Mouse (Mus musculus): ENCODE results near the gene Dhrs3. TPM values are rescaled to one million over a fixed set of nuclear protein-coding genes. Genes with fewer than 3 reads are reported as not detected.
A peak's percentile ranks its signal among the peaks of the same experiment; 100 is the strongest.

Gene Dhrs3
- total and polyA plus RNA-seq, 3 experiments = 7.9 to 37.7 (median 10.5) TPM

DNA sequence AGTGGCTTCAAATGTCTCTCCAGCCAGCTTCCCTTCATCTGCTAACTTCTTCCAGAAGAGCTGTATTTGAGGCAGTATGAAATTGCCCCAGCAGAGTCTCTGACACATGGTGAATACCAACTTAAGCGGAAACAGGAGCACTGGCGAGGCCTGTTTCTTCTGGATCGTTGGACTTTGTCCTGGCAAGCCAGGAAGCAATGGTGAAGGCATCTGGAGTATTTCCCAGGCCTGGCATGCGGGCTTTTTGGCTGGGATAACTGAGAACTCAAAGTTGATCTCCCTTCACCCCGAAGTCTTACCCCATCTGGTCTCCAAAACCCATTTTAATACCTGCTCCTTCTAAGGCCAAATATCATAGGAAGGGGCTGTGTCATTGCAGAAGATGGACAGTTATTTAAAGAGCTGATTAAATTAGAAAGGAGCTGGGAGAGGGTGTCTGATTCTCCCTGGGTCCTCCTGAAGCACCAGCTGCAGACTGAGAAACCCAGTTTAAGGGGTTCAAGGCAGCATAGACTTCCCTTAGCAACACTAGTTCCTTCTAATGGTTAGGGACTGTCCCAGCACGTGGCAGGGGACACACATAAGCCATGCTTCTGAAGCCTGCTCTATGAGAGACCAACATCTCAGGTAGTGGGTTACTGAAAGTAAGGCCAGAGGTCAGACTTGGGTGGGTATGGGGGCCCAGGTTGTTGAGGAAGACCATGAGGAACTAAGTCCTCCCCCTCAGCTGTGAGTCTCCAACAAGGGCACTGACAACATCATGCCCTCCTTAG, 80.5 kb downstream of the Dhrs3 start (continued):
- TF ChIP-seq ZNF384 (IDR thresholded peaks at IDR 0.05; ENCODE audit: low read depth, low read length) (no peak), HCFC1 (IDR thresholded peaks at IDR 0.05; ENCODE audit: low read depth, low read length) (no peak), NRF1 (IDR thresholded peaks at IDR 0.05; ENCODE audit: low read depth, low read length) (0 out of 2 replicates have a peak, but pooled peaks have one; percentile 7), MAZ (IDR thresholded peaks at IDR 0.05; ENCODE audit: low read depth, low read length) (no peak), MYC (IDR thresholded peaks at IDR 0.05; ENCODE audit: low read depth, low read length) (peak; percentile 98)

DNA sequence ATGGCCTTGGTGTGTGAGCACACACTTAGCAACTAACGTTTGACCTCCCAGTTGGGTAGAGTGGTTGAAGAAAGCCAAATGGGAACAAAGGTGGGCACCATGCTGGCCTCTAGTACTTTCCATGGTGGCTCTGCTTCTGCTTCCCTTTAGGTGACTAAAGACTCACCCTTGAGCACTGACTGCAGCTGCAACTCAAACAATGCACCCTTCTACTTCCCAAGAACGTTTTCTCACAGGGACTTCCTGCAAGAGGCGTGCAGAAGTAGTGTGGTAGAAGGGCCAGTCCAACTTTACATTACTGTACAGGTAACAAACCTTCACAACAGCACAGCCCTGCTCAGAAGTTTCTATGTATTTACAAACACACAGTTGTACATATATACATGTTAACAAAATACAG, 81.8 kb downstream of the Dhrs3 start:
- dilution Hi-C loops (cut with MboI; ENCODE audit: extremely low pct_ligation_motif_present, extremely low pct_unique_long_range_greater_than_20kb, low sequenced_read_pairs) = no loop called here
- Histone ChIP-seq H3K9ac (ENCODE audit: insufficient read depth, low read depth) (no peak overlapping the region), H3K27ac (ENCODE audit: insufficient read depth, low read depth) (no peak overlapping the region), H3K9me3 (replicated peaks; ENCODE audit: low read length) (no peaks in the 10 kb centered on the region), H3K4me2 (ENCODE audit: insufficient read depth, low read depth, poor library complexity, severe bottlenecking) (no peak overlapping the region), H3K27me3 (replicated peaks) (no peaks in the 10 kb centered on the region), H3K4me1 (ENCODE audit: control insufficient read depth in 1 of 2, insufficient read depth in 2 of 2) (peaks cover 41 to 83% of the 10 kb centered on the region in 2 experiments), H3K79me2 (replicated peaks; ENCODE audit: control insufficient read depth, extremely low read depth, insufficient read depth, poor library complexity, severe bottlenecking) (no peaks in the 10 kb centered on the region), H3K36me3 (replicated peaks in 1 of 2; ENCODE audit: control insufficient read depth in 1 of 2, insufficient read depth in 1 of 2, low read length in 1 of 2) (peaks cover 0 to 26% of the 10 kb centered on the region in 2 experiments), H3K4me3 (replicated peaks in 1 of 3; ENCODE audit: low read depth in 2 of 3, low read length in 2 of 3, poor library complexity in 1 of 3) (no peak overlapping the region)
- in situ Hi-C loops (cut with MboI; ENCODE audit: low pct_ligation_motif_present, low pct_unique_long_range_greater_than_20kb, low sequenced_read_pairs) = no loop called here
- no peak for DNase-seq (ENCODE audit: extremely low read depth)
- TF ChIP-seq BHLHE40 (IDR thresholded peaks at IDR 0.05; ENCODE audit: low read depth, low read length) (no peak), POLR2AphosphoS2 (IDR thresholded peaks at IDR 0.05; ENCODE audit: low read depth, low read length) (no peak), MEF2A (IDR thresholded peaks at IDR 0.05; ENCODE audit: borderline replicate concordance, low read depth, low read length) (no peak), CHD2 (IDR thresholded peaks at IDR 0.05; ENCODE audit: low read length) (no peak), MAFK (IDR thresholded peaks at IDR 0.05; ENCODE audit: insufficient replicate concordance, low read length) (no peak), JUND (conservative IDR thresholded peaks at IDR 0.05; ENCODE audit: low read depth, low read length) (no peak), UBTF (IDR thresholded peaks at IDR 0.05; ENCODE audit: low read depth, low read length) (no peak), POLR2A (IDR thresholded peaks at IDR 0.05; ENCODE audit: low read depth, low read length) (no peak), EP300 (IDR thresholded peaks at IDR 0.05; ENCODE audit: low read length) (no peak)

DNA sequence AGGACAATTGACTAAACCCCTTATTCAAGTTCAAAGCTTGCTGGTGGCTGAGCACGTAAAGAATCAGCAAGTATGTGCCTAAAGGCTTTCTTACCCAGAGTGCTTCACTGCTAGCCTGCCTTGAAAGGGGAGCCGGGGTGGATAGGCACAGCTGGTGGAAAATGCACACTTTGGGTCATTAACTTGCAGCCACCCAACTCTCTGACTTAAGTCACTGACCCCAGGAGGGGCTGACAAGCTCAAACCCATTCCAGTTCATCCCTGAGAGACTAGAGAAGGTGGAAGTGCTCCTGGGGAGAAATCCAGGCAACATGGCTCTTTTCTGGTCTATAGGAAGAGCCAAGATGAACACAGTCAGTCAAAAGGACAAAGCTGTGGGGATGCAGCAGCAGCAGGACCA, 82.9 kb downstream of the Dhrs3 start:
- Histone ChIP-seq H3K27ac (ENCODE audit: insufficient read depth, low read depth) (no peak overlapping the region), H3K79me2 (replicated peaks; ENCODE audit: control insufficient read depth, extremely low read depth, insufficient read depth, poor library complexity, severe bottlenecking) (no peaks in the 10 kb centered on the region), H3K4me2 (ENCODE audit: insufficient read depth, low read depth, poor library complexity, severe bottlenecking) (no peak overlapping the region), H3K27me3 (replicated peaks) (no peaks in the 10 kb centered on the region), H3K4me3 (replicated peaks in 1 of 3; ENCODE audit: low read depth in 2 of 3, low read length in 2 of 3, poor library complexity in 1 of 3) (no peak overlapping the region), H3K36me3 (replicated peaks in 1 of 2; ENCODE audit: control insufficient read depth in 1 of 2, insufficient read depth in 1 of 2, low read length in 1 of 2) (peaks cover 0 to 26% of the 10 kb centered on the region in 2 experiments), H3K9me3 (replicated peaks; ENCODE audit: low read length) (no peaks in the 10 kb centered on the region), H3K9ac (ENCODE audit: insufficient read depth, low read depth) (no peak overlapping the region), H3K4me1 (ENCODE audit: control insufficient read depth in 1 of 2, insufficient read depth in 2 of 2) (peaks cover 48 to 93% of the 10 kb centered on the region in 2 experiments)
- in situ Hi-C loops (cut with MboI; ENCODE audit: low pct_ligation_motif_present, low pct_unique_long_range_greater_than_20kb, low sequenced_read_pairs) = no loop called here
- DNase-seq (ENCODE audit: extremely low read depth) = no peak
- TF ChIP-seq ZNF384 (IDR thresholded peaks at IDR 0.05; ENCODE audit: low read depth, low read length) (no peak), BHLHE40 (IDR thresholded peaks at IDR 0.05; ENCODE audit: low read depth, low read length) (no peak), MEF2A (IDR thresholded peaks at IDR 0.05; ENCODE audit: borderline replicate concordance, low read depth, low read length) (no peak), ELF1 (IDR thresholded peaks at IDR 0.05; ENCODE audit: low read depth, low read length) (no peak), SMC3 (IDR thresholded peaks at IDR 0.05; ENCODE audit: low read depth, low read length) (no peak), MYC (IDR thresholded peaks at IDR 0.05; ENCODE audit: low read depth, low read length) (no peak), POLR2A (IDR thresholded peaks at IDR 0.05; ENCODE audit: low read depth, low read length) (no peak), JUND (conservative IDR thresholded peaks at IDR 0.05; ENCODE audit: low read depth, low read length) (no peak), ZKSCAN1 (IDR thresholded peaks at IDR 0.05; ENCODE audit: borderline replicate concordance, low read depth, low read length) (no peak), NRF1 (IDR thresholded peaks at IDR 0.05; ENCODE audit: low read depth, low read length) (no peak), MAFK (IDR thresholded peaks at IDR 0.05; ENCODE audit: insufficient replicate concordance, low read length) (no peak), SIN3A (IDR thresholded peaks at IDR 0.05; ENCODE audit: low read length) (no peak)
- dilution Hi-C loops (cut with MboI; ENCODE audit: extremely low pct_ligation_motif_present, extremely low pct_unique_long_range_greater_than_20kb, low sequenced_read_pairs) = loop anchor here (25.0 kb wide), 1 partner anchor 88 kb away; the partner anchor contains the start of gene Dhrs3
